Mouse (Mus musculus): ENCODE measurements around the gene Ang2.

GRCm38 (mm10) chr14:51200054-51200453, 1.1 kb upstream of the Ang2 start:
- no peak for TF ChIP-seq CTCF (IDR thresholded peaks at IDR 0.05; ENCODE audit: low read depth)
- no peak for TF ChIP-seq EP300 (IDR thresholded peaks at IDR 0.05; ENCODE audit: low read depth)
